Mouse (Mus musculus): Measurements from ENCODE around the gene Gfer.
"Not testable (repeated sequence)": the region's sequence is repeated elsewhere in the genome, so short reads cannot be mapped to it uniquely, and the experiment has no call there.

The Gfer gene

DNA sequence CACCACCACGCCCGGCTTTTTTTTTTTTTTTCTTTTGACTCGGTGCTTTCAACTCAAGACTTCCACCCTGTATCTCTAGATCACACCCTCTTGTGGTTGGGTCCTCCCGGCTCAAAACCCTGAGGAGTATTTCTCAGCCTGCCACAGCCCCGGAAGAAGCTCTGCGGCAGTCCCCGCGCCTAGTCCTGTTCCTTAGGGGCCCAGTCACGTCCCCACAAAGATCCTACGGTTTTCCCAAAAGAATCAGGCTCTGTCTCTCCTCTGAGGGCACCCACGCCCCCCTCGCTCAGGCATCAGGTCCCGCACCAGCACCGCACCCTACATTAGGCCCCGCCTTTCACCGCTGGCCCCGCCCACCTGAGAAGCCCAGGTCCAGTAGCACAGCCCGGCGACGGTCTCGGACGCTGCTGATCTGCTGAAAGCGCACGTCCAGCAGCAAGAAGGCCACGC lies 8.8 kb downstream of the Gfer start:
- DNase-seq (ENCODE audit: low spot score): peak; percentile 63

DNA sequence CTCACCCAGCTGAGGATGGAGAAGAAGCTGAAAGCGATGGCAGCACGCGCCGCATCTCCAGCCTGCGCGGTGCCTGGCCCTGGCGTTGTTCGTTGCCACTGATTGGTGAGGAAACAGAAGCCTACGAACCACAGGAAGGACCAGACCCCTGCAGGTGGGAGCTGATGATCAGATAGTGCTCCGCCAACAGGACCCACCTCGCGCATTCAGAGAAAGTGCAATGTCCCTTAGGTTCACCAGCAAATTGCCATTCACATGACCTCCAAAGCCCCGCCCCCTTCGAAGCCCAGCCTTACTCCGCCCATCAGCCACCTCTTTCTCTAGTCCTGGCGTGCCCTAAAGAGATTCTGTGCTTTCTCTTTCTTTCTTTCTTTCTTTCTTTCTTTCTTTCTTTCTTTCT lies 9.4 kb downstream of the Gfer start:
- no peak for DNase-seq (ENCODE audit: low spot score)

GRCm38 (mm10) chr17:24677500-24678080 lies 18.4 kb downstream of the Gfer start:
- DNase-seq (ENCODE audit: low spot score): no peak

GRCm38 (mm10) chr17:24676877-24677276 lies 19.1 kb downstream of the Gfer start:
- DNase-seq (ENCODE audit: low spot score): no peak

GRCm38 (mm10) chr17:24676187-24676586 lies 19.8 kb downstream of the Gfer start:
- DNase-seq (ENCODE audit: low spot score): peak; percentile 35

- no peak for DNase-seq (ENCODE audit: low spot score)
Measured at GRCm38 (mm10) chr17:24674277-24674676, 21.7 kb downstream of the Gfer start.

- peak; percentile 38 for DNase-seq (ENCODE audit: low spot score)
Measured at GRCm38 (mm10) chr17:24672141-24672540, 23.8 kb downstream of the Gfer start.

GRCm38 (mm10) chr17:24671346-24671745 lies 24.6 kb downstream of the Gfer start:
- no peak for DNase-seq (ENCODE audit: low spot score)

DNA sequence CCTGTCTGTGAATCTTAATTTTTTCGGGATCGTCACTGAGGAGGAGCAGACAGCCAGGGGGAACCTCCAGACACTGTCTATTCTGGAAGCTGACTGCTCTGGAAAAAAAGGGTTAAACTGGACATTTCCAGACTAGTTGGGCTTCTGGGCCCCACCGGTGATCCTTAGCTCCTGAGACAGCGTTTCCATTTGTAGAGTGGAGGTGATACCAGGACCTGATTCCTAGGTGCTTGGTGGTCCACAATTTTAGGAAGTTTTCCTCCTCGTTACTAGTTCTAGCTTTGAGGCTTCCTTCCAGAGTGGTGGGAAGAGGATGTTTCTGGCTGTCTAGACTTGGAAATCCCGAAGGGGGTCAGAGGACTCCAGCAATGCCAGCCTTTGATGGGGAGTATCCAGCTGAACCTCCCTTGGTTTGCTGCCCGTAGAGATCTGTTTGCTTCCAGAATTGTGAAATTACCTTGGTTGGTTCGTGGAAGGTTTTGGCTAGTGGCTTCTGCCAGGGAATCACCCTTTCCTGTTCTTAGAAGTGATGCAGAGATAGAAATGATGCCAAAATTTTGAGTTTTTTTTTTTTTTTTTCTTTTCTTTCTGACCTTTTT lies 25.6 kb downstream of the Gfer start:
- DNase-seq (ENCODE audit: low spot score): no peak

- DNase-seq (ENCODE audit: low spot score): peak; percentile 95
Measured at GRCm38 (mm10) chr17:24669545-24670245, 26.3 kb downstream of the Gfer start, which contains the start of gene Zfp598. Gene Zfp598, plus strand, starts transcription at chr17:24669687.

- DNase-seq (ENCODE audit: low spot score): not testable (repeated sequence)
Measured at GRCm38 (mm10) chr17:24669214-24669544, 26.8 kb downstream of the Gfer start.

DNA sequence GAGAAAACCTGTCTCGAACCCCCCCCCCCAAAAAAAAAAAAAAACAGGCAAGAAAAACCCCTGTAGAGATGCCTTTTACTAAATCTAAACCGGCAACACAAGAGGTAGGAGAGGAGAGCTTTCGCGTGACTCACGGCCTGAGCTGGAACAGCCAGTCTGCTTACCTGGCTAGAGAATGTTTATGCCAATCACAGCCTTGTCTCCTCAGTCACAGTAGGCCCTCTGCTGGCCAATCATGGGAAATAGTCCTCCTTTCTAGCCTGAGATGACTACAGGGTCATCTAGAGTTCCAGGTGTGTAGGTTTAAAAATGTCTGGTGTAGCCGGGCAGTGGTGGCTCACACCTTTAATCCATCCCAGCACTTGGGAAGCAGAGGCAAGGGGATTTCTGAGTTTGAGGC lies 28.5 kb downstream of the Gfer start:
- peak; percentile 31 for DNase-seq (ENCODE audit: low spot score)

GRCm38 (mm10) chr17:24667011-24667410 lies 28.9 kb downstream of the Gfer start:
- DNase-seq (ENCODE audit: low spot score): not testable (repeated sequence)

DNA sequence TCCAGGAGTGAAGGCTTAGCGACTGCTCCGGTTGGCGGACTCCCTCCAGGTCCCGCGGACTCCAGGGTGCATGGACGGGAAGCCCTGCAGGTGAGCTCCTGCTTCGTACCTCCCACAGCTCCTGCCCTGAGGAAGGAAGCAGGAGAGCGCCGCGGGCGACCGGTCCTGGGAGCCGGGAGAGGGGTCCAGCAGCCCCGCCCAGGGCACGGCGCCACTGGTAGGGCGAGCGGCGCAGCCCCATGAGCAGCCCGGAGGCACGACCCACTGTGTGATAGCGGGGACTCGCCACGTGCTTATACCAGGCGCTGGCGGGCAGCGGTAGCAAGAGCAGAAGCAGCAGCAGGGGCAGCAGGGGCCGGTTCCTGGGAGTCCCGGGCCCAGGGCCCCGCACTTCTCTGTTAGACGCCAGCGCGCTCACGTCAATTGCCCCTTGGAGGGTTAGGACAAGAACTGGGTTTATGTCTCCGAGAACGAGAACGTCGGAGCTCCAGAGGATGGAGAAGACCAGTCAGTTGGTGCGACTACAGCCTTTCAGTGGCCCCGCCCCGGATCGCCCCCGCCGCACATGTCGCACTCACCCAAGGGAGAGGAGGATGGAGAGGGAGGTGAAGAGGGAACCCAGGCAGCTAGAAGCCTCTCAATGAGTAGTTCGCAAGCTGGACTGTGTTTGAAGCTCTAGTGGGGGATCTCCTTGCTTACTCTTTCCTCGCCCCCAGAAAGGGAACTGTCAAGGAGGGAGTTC lies 37.8 kb downstream of the Gfer start, which contains the start of gene Npw:
Npw (minus strand) TSS at position 441 of the 742 bp plus-strand sequence.
- peak; percentile 40 for DNase-seq (ENCODE audit: low spot score)

- DNase-seq (ENCODE audit: low spot score): no peak
Measured at GRCm38 (mm10) chr17:24654969-24655368, 41.0 kb downstream of the Gfer start.

DNA sequence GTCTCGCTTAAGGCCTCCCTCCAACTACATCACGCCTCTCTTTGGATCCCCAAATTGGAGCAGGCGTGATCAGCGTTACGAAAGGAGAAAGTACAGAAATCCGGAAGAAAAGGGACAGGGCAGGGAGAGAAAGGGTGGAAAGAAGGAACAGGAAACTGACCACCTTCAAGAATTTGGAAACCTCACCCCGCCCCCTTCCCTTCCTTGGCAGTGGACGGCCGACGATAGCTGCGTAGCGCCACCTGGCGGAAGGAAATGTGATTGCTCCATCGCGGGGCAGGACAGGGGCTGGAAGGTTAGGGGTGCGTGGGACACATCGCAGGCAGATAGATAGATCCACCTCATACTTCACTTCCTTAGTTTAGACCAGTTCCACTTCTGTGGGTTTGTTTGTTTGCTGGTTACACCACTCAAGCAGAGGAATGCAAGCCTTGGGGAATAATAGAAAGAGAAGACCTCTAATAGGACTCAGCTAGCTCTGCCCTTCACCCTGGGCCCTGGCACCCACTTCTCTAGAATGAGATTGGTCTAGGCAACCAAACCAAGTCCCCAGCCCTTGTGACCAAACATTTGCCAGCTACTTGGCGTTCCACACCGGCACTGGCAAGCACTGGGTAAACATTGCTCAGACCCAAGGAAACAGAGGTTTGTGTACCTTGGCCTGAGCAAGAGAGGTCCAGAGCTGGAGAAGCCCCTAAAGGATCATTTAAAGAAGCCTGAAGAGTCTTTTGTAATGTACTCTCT lies 41.8 kb downstream of the Gfer start:
- DNase-seq (ENCODE audit: low spot score): peak; percentile 71

- DNase-seq (ENCODE audit: low spot score): no peak
Measured at GRCm38 (mm10) chr17:24651835-24652234, 44.1 kb downstream of the Gfer start.

DNA sequence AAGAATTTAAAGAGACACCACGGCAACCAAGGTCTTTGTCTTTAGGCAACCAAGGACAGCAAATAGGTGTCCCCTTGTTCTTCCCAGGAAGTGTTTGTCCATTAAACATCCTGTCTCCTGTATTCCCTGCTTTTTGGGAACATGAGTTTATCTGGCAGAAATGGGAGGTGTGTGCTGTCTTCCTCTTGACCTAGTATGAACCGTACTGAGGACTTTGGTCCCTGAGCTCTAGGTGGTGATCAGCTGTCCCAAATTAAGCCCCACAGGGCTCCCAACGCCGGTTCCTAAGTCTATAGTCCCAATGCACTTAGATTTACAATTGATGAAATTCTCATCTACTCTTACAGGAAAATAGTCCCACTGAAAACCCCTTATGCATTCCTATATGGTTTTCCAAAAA lies 45.2 kb downstream of the Gfer start:
- DNase-seq (ENCODE audit: low spot score): no peak

DNA sequence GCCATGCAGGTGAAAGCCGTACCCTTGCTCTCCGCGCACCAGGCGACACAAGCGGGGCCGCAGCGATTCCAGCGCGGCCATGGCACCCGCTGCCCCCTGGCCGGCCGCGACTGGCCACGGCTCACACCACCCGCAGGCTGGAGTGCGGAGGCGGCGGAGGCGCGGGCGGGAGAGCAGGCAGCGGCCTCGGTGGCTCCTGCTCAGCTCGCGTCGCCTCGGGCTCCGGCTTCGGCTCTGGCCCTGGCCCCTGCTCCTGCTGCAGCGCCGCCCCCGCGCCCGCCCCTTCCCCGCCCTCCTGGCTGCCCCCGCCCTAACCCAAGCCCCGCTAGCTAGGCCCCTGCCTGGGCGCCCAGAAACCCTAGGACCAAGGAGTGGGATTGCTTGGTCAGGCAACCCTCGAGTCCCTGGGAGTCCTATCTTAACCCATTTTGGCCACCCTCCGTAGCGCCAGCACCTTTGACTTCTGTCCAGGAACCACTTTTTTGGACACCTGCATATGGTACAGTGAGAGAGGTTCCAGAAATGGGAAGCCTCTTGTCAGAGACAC lies 45.8 kb downstream of the Gfer start, which contains the start of gene Slc9a3r2:
Slc9a3r2 (minus strand) TSS at position 258 of the 547 bp plus-strand sequence.
- peak; percentile 71 for DNase-seq (ENCODE audit: low spot score)

- DNase-seq (ENCODE audit: low spot score): peak; percentile 59
Measured at GRCm38 (mm10) chr17:24649581-24650069, 46.3 kb downstream of the Gfer start.

GRCm38 (mm10) chr17:24648731-24649377 lies 47.1 kb downstream of the Gfer start:
- DNase-seq (ENCODE audit: low spot score): no peak
